Mouse (Mus musculus) heart, embryonic 13.5 days (tissue): ENCODE results near the gene Zswim8. TPM values are rescaled to one million over a fixed set of nuclear protein-coding genes. Genes with fewer than 3 reads are reported as not detected.
A peak's percentile ranks its signal among the peaks of the same experiment; 100 is the strongest.

Experiments
- ATAC-seq: fragments of 200-750 bp; cut with Nextera tagmentation; 2 replicates; pipeline ENCODE4 v1.8.0; 2017; ENCODE audit warnings: moderate TSS enrichment; ENCODE audit not compliant: insufficient number of reproducible peaks, low FRiP score, low TSS enrichment; ENCODE audit errors: extremely low read depth
- H3K27ac ChIP-seq: fragments of 300-500 bp; sonication (generic); replicated peaks from 2 replicates; pipeline ENCODE4 v1.5.1; 2015; ENCODE audit warnings: moderate library complexity, mild to moderate bottlenecking, inconsistent platforms
- H3K27me3 ChIP-seq: fragments of 300-500 bp; sonication (generic); replicated peaks from 2 replicates; pipeline ENCODE4 v1.6.1; 2015; ENCODE audit warnings: mild to moderate bottlenecking, inconsistent platforms
- H3K36me3 ChIP-seq: fragments of 300-500 bp; sonication (generic); 2 replicates; pipeline ENCODE4 v1.6.1; 2015; ENCODE audit warnings: mild to moderate bottlenecking, inconsistent platforms
- H3K4me1 ChIP-seq: fragments of 300-500 bp; sonication (generic); 2 replicates; pipeline ENCODE4 v1.6.1; 2015; ENCODE audit warnings: inconsistent platforms
- H3K4me2 ChIP-seq: fragments of 300-500 bp; sonication (generic); 2 replicates; pipeline ENCODE4 v1.6.1; 2015; ENCODE audit warnings: inconsistent platforms, mild to moderate bottlenecking, moderate library complexity
- H3K4me3 ChIP-seq: fragments of 300-500 bp; sonication (generic); 2 replicates; pipeline ENCODE4 v1.5.1; 2015; ENCODE audit warnings: moderate library complexity, mild to moderate bottlenecking, inconsistent platforms
- H3K9ac ChIP-seq: fragments of 300-500 bp; sonication (generic); 2 replicates; pipeline ENCODE4 v1.6.1; 2015; ENCODE audit warnings: inconsistent platforms, mild to moderate bottlenecking, moderate library complexity
- H3K9me3 ChIP-seq: fragments of 300-500 bp; sonication (generic); 2 replicates; pipeline ENCODE4 v1.6.1; 2016; ENCODE audit warnings: inconsistent platforms
- WGBS: fragments of 180-500 bp; shearing (Covaris S2); methylation state at CpG from one replicate; pipeline ENCODE4 v1.1.7; 2015; ENCODE audit warnings: mixed read lengths; 5-methylcytosine and 5-hydroxymethylcytosine counted together
- polyA plus RNA-seq: library from polyadenylated mRNA; unstranded; fragments of >200 nt; fragmentation: Nextera tagmentation; extraction: Ambion mirVana; gene quantifications from 2 replicates; pipeline ENCODE4 v1.2.1, GENCODE M21; 2015

The Zswim8 gene
- polyA plus RNA-seq = 23.0 and 23.4 TPM in 2 replicates

GRCm38 (mm10) chr14:20707201-20708190, at the start of gene Zswim8:
Gene Zswim8 (plus strand): TSS chr14:20707552.
- Histone ChIP-seq H3K9ac (peak within 1 kb of the TSS; percentile 99), H3K36me3 (peaks cover 45% of the 10 kb centered on the region), H3K27me3 (no peaks in the 10 kb centered on the region), H3K9me3 (no peaks in the 10 kb centered on the region), H3K4me1 (peaks cover 32% of the 10 kb centered on the region), H3K4me3 (peak within 1 kb of the TSS; percentile 99), H3K27ac (peak within 1 kb of the TSS; percentile 91), H3K4me2 (peak within 1 kb of the TSS; percentile 87)
- peak; percentile 84 for ATAC-seq
- WGBS = under 1% methylated on average over 75 of the region's 80 CpGs

- Histone ChIP-seq H3K4me1 (peaks cover 56% of the 10 kb centered on the region), H3K9me3 (no peaks in the 10 kb centered on the region), H3K9ac (no peak overlapping the region), H3K4me2 (no peak overlapping the region), H3K27me3 (peaks cover 7% of the 10 kb centered on the region), H3K36me3 (peaks cover 21% of the 10 kb centered on the region), H3K27ac (peak overlapping the region; percentile 10; the same call in 1 of the 2 replicates), H3K4me3 (no peak overlapping the region)
- ATAC-seq = no peak
These were observed 49.0 kb upstream of the Zswim8 start for GRCm38 (mm10) chr14:20658326-20658725.

GRCm38 (mm10) chr14:20658902-20659301, 48.5 kb upstream of the Zswim8 start:
- H3K9me3 ChIP-seq = no peaks in the 10 kb centered on the region
- H3K36me3 ChIP-seq = peaks cover 21% of the 10 kb centered on the region
- H3K27me3 ChIP-seq = peaks cover 7% of the 10 kb centered on the region
- no peak overlapping the region for H3K4me2 ChIP-seq
- no peak overlapping the region for H3K9ac ChIP-seq
- H3K4me3 ChIP-seq = no peak overlapping the region
- 62% methylated on average over 6 of the region's 6 CpGs for WGBS
- ATAC-seq = no peak
- peak overlapping the region; percentile 98; the same call in 1 of the 2 replicates for H3K27ac ChIP-seq
- peaks cover 56% of the 10 kb centered on the region for H3K4me1 ChIP-seq

GRCm38 (mm10) chr14:20659687-20660086, 47.7 kb upstream of the Zswim8 start:
- 89% methylated on average over 7 of the region's 7 CpGs for WGBS
- Histone ChIP-seq H3K9me3 (no peaks in the 10 kb centered on the region), H3K27ac (peak overlapping the region; percentile 98), H3K36me3 (peaks cover 21% of the 10 kb centered on the region), H3K4me3 (no peak overlapping the region), H3K9ac (peak overlapping the region; percentile 89), H3K4me2 (peak overlapping the region; percentile 91), H3K27me3 (peaks cover 7% of the 10 kb centered on the region), H3K4me1 (peaks cover 58% of the 10 kb centered on the region)
- ATAC-seq = no peak

GRCm38 (mm10) chr14:20660827-20661660, 46.3 kb upstream of the Zswim8 start:
- peak overlapping the region; percentile 98 for H3K27ac ChIP-seq
- H3K9ac ChIP-seq = peak overlapping the region; percentile 89
- WGBS = 2% methylated on average over 52 of the region's 52 CpGs
- no peaks in the 10 kb centered on the region for H3K9me3 ChIP-seq
- H3K27me3 ChIP-seq = peaks cover 7% of the 10 kb centered on the region
- peaks cover 56% of the 10 kb centered on the region for H3K4me1 ChIP-seq
- H3K4me2 ChIP-seq = peak overlapping the region; percentile 91
- peak; percentile 47 for ATAC-seq
- peak overlapping the region; percentile 68 for H3K4me3 ChIP-seq
- peaks cover 21% of the 10 kb centered on the region for H3K36me3 ChIP-seq

GRCm38 (mm10) chr14:20661661-20662331, 45.6 kb upstream of the Zswim8 start:
- Histone ChIP-seq H3K27me3 (peaks cover 7% of the 10 kb centered on the region), H3K4me1 (peaks cover 56% of the 10 kb centered on the region), H3K27ac (peak overlapping the region; percentile 98), H3K4me2 (peak overlapping the region; percentile 91), H3K4me3 (peak overlapping the region; percentile 68), H3K9me3 (no peaks in the 10 kb centered on the region), H3K9ac (peak overlapping the region; percentile 89), H3K36me3 (peaks cover 21% of the 10 kb centered on the region)
- WGBS = 4% methylated on average over 19 of the region's 19 CpGs
- ATAC-seq = no peak

- H3K27ac ChIP-seq = peak overlapping the region; percentile 98
- peak overlapping the region; percentile 68 for H3K4me3 ChIP-seq
- peaks cover 61% of the 10 kb centered on the region for H3K4me1 ChIP-seq
- 29% methylated on average over 3 of the region's 3 CpGs for WGBS
- no peaks in the 10 kb centered on the region for H3K9me3 ChIP-seq
- peak overlapping the region; percentile 89 for H3K9ac ChIP-seq
- ATAC-seq = no peak
- H3K36me3 ChIP-seq = peaks cover 21% of the 10 kb centered on the region
- H3K4me2 ChIP-seq = peak overlapping the region; percentile 91
- peaks cover 7% of the 10 kb centered on the region for H3K27me3 ChIP-seq
These were observed 44.6 kb upstream of the Zswim8 start for GRCm38 (mm10) chr14:20662740-20663139.

- Histone ChIP-seq H3K36me3 (peaks cover 21% of the 10 kb centered on the region), H3K9ac (peak overlapping the region; percentile 89), H3K4me2 (peak overlapping the region; percentile 91), H3K4me3 (peak overlapping the region; percentile 68), H3K27ac (peak overlapping the region; percentile 98), H3K4me1 (peaks cover 61% of the 10 kb centered on the region), H3K9me3 (no peaks in the 10 kb centered on the region), H3K27me3 (peaks cover 7% of the 10 kb centered on the region)
- WGBS = 16% methylated on average over 2 of the region's 2 CpGs
- no peak for ATAC-seq
These were observed 43.8 kb upstream of the Zswim8 start for GRCm38 (mm10) chr14:20663601-20664000.

GRCm38 (mm10) chr14:20664436-20664835, 42.9 kb upstream of the Zswim8 start:
- ATAC-seq = peak; percentile 56; the same call in 1 of the 2 replicates
- Histone ChIP-seq H3K36me3 (peaks cover 21% of the 10 kb centered on the region), H3K27me3 (peaks cover 7% of the 10 kb centered on the region), H3K9me3 (no peaks in the 10 kb centered on the region), H3K4me3 (peak overlapping the region; percentile 68), H3K4me1 (peaks cover 66% of the 10 kb centered on the region), H3K4me2 (peak overlapping the region; percentile 91), H3K9ac (peak overlapping the region; percentile 89), H3K27ac (peak overlapping the region; percentile 98)
- 24% methylated on average over 3 of the region's 3 CpGs for WGBS

GRCm38 (mm10) chr14:20667469-20667868, 39.9 kb upstream of the Zswim8 start:
- 69% methylated on average over 1 of the region's 1 CpGs for WGBS
- peak overlapping the region; percentile 98 for H3K27ac ChIP-seq
- no peak for ATAC-seq
- peaks cover 43% of the 10 kb centered on the region for H3K4me1 ChIP-seq
- H3K27me3 ChIP-seq = peaks cover 10% of the 10 kb centered on the region
- no peaks in the 10 kb centered on the region for H3K36me3 ChIP-seq
- H3K4me2 ChIP-seq = peak overlapping the region; percentile 91
- no peaks in the 10 kb centered on the region for H3K9me3 ChIP-seq
- peak overlapping the region; percentile 44 for H3K4me3 ChIP-seq
- H3K9ac ChIP-seq = peak overlapping the region; percentile 82
